Mouse (Mus musculus) spleen, adult 18-20 months (tissue): ENCODE measurements around the gene Fbxo44.
A peak's percentile ranks its signal among the peaks of the same experiment; 100 is the strongest.
"Not testable (repeated sequence)": the region's sequence is repeated elsewhere in the genome, so short reads cannot be mapped to it uniquely, and the experiment has no call there.

Source experiments
- DNase-seq, 2 experiments: peaks; one replicate each; pipeline ENCODE4 v3.0.0; 2022; ENCODE audit warnings: mixed read lengths in 2 of 2

Fbxo44 gene

DNA sequence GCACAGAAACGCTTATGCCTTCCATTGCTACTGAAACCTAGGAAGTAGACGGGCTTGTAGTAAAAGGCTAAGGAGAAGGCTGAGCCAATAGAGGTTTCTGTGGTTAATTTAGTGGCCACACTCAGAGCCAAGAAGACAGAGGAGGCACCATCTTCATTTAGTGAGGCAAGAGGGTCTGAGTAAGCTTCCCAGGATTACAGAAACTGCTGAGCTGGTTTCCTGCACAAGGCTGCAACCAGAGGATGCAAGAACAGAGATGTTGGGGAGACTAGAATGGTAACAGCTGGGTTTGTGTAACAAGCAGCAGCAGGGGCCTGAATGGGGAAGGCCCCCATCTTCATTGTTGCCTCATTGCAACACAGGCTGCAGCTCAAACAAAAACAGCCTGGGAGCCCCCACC lies 31.6 kb downstream of the Fbxo44 start:
- no peak for DNase-seq

- no peak for DNase-seq
These were observed 32.0 kb downstream of the Fbxo44 start for GRCm38 (mm10) chr4:148128241-148128640.

DNA sequence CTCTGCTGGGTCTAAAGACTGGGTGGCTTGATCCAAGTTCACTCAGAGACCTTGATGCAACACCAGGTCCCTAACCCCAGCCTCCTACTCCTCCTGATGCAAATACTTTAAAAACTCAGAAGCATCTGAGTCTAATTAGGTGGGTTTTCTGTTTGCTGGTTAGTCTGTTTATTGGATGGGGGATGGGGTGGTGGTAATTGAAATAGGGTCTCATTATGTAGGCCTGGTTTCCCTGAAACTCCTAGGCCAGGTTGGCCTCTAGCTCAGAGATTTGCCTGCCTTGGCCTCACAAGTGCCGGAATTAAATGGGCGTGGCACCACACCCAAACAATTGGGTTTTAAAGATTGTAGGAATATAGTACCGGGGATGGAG lies 37.6 kb downstream of the Fbxo44 start:
- no peak for DNase-seq

GRCm38 (mm10) chr4:148121982-148122693 lies 38.1 kb downstream of the Fbxo44 start:
- DNase-seq, result no peak

- DNase-seq, result no peak
These were observed 38.9 kb downstream of the Fbxo44 start for GRCm38 (mm10) chr4:148121362-148121761.

- no peak for DNase-seq
These were observed 39.7 kb downstream of the Fbxo44 start for GRCm38 (mm10) chr4:148120555-148120954.

DNA sequence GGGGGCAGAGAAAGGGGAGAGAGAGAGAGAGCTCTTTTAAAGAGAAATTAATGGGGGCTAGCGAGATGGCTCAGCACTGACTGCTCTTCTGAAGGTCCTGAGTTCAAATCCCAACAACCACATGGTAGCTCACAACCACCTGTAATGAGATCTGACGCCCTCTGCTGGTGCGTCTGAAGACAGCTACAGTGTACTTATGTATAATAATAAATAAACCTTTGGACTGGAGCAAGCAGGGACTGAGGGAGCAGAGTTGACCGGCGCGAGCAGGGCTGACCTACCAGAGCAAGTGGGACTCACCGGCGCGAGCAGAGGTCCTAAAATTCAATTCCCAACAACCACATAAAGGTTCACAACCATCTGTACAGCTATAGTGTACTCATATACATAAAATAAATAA lies 40.7 kb downstream of the Fbxo44 start:
- DNase-seq, result not testable (repeated sequence)

- no peak for DNase-seq
These were observed 42.9 kb downstream of the Fbxo44 start for GRCm38 (mm10) chr4:148117392-148117791.

- no peak for DNase-seq
These were observed 43.6 kb downstream of the Fbxo44 start for GRCm38 (mm10) chr4:148116657-148117056.

DNA sequence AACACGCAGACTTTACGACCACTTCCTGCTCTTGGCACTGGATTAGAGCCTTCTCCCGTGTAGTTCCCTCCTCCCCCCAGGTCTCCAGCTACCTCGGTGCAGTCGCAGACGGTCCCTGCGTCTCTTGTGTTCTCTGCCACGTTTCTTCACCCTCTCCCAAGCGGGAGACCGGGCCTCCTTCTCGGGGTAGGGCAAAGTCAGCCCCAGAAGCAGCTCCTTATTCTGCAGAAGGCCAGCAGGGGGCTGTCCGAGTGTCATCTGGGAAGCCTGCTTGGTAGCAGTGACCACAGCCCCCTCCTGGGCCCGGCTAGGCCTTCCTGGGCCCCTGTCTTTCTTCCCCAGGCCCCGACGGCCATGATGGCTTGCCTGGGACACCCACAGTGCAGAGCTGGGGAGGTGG lies 44.8 kb downstream of the Fbxo44 start:
- DNase-seq, result peak in 1 of 2 experiments; percentile 52

DNA sequence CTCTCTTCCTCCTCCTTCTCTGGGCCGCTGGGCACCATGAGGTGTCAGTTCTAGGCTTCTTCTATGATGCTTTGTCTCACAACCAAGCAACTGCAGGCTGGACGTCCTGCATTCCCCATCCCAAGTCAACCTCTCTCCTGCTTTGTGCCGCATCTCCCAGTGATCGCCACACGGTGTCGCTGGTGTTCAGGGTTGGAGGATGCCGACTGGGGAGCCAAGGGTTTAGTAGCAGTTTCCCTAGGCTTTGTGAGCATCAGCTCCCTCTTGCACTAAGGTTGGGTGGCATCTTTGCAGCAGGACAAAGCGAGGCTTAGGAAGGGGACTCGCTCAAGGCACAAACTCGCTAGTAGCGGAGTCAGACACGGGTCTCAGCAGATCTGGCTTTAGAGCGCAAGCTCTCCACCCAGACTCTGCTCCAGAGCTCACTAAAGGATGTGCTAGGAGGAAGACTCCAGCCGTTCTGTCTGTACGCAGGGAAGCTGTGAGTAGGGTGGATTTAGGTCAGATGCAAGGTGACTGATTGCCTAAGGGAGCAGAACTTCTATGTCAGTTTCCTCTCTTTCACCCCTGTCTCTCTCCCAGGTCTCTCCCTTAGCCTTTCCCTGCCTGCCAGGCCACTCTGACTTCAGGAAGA lies 45.4 kb downstream of the Fbxo44 start:
- peak; percentile 64 to 82 for DNase-seq

GRCm38 (mm10) chr4:148112519-148112918 lies 47.8 kb downstream of the Fbxo44 start:
- no peak for DNase-seq

- no peak for DNase-seq
These were observed 51.1 kb downstream of the Fbxo44 start for GRCm38 (mm10) chr4:148109215-148109614.

DNA sequence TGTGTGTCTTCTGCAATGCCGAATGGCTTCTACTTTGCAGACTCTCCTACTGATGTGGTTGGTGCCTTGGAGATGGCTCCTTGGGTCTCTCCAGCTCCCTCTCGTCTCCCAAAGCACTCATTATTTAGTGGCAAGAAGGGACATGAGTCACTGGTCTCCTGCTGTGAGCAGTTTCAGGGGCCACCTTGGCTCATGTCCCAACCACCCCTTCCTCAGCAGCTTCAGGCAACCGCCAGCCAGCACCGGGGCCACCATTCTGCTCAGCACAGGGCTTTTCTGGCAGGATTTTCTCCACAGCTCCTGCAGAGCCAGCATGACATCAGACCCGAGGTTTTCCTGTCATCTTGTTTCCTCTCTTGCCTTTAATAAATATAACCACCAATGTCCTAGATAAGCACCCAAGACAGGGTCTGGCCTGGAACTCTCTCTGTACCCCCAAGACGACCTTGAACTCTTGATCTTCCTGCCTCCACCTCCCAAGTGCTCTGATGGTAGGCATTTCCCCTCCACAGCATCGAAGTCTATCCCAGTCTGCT lies 51.6 kb downstream of the Fbxo44 start:
- DNase-seq, result no peak

GRCm38 (mm10) chr4:148107621-148108291 lies 52.5 kb downstream of the Fbxo44 start:
- DNase-seq, result no peak

DNA sequence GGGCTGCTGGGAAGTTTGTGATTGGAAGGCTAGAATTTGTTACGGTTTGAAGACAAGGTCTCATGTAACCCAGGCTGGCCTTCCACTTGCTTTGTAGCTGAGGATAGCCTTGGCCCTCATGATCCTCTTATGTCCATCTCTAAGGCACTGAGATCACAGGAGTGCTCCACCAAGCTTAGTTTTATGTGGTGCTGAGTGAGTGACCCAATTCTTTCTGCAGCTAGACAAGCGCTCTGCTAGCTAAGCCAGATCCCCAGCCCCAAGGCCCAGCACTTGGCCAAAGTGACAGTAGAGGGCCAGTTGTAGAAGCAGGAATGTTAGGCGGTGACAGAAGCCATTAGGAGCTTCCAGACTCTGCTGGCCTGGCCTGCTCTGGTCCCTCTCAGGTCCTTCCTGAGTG lies 56.1 kb downstream of the Fbxo44 start:
- no peak for DNase-seq
